Mouse (Mus musculus) CH12.LX (cell line): ENCODE results near the gene Otop3.

Source experiments
- CHD2 ChIP-seq: IDR thresholded peaks from 2 replicates; pipeline ENCODE4 v1.6.1; 2011; ENCODE audit warnings: low read length, improper control_type of control experiment
- CTCF ChIP-seq, 2 experiments: IDR thresholded peaks in 1 of 2; conservative IDR thresholded peaks in 1 of 2; 2 replicates each; pipeline ENCODE4 v1.5.1; 2011 to 2012; ENCODE audit warnings: low read depth in 2 of 2, low read length in 2 of 2, improper control_type of control experiment in 1 of 2, inconsistent platforms in 1 of 2, mild to moderate bottlenecking in 1 of 2, moderate library complexity in 1 of 2
- EP300 ChIP-seq: IDR thresholded peaks from 2 replicates; pipeline ENCODE4 v1.6.1; 2011; ENCODE audit warnings: low read length, improper control_type of control experiment
- ETS1 ChIP-seq: conservative IDR thresholded peaks from 2 replicates; pipeline ENCODE4 v1.6.1; 2012; ENCODE audit warnings: low read depth, mild to moderate bottlenecking, inconsistent platforms, low read length, improper control_type of control experiment, moderate library complexity
- HCFC1 ChIP-seq: IDR thresholded peaks from 2 replicates; pipeline ENCODE4 v1.6.1; 2012; ENCODE audit warnings: low read depth, mild to moderate bottlenecking, inconsistent platforms, low read length, improper control_type of control experiment
- POLR2A ChIP-seq: IDR thresholded peaks from 2 replicates; pipeline ENCODE4 v1.6.1; 2011; ENCODE audit warnings: low read depth, mild to moderate bottlenecking, improper control_type of control experiment, low read length
- TBP ChIP-seq: conservative IDR thresholded peaks from 2 replicates; pipeline ENCODE4 v1.6.1; 2011; ENCODE audit warnings: low read depth, low read length, improper control_type of control experiment

DNA sequence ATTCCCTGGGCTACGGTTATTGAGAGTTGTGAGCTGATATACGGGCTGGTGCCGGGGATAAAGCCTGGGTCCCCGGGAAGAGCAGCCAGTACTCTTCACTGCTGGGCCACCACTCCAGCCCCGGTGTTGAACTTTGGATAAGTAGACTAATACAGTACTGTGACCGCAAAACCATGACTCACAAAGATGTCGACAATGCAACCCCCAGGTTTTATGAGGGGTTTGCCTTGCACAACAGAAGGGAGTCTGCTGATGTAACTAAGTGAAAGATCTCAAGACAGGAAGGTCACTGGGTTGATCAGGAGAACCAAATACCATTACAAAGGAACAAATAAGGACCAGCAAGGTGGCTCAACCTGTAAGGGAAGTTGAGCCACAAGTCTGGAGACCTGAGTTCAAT is 42.2 kb downstream of the Otop3 start:
- TF ChIP-seq CTCF (conservative IDR thresholded peaks at IDR 0.05 in 1 of 2, IDR thresholded peaks at IDR 0.05 in 1 of 2; ENCODE audit: low read depth in 2 of 2, low read length in 2 of 2) (no peak), POLR2A (no peak), HCFC1 (no peak), CHD2 (no peak), TBP (no peak), ETS1 (no peak), EP300 (no peak)
